ENCODE assay signal across 25 mouse cellular contexts in genomic region chr9:89740041-89740440, GRCm38 (mm10). TPM values are rescaled to one million over a fixed set of nuclear protein-coding genes. Genes with fewer than 3 reads are reported as not detected.
DNase-seq lines count a peak whose midpoint lies in the region; TF ChIP-seq lines count a peak whose summit lies in the region.
"Had no signal": no experiment of that assay in that cellular context is flagged by ENCODE, and none has a peak within 500 bp of the region (broad histone marks: within the 10 kb centered on the region; RNA-seq: fewer than 3 reads in every experiment).

No protein-coding gene starts in this region.

- TF ChIP-seq CTCF in CH12.LX (conservative IDR thresholded peaks at IDR 0.05 in 1 of 2, IDR thresholded peaks at IDR 0.05 in 1 of 2; ENCODE audit: low read depth in 2 of 2, low read length in 2 of 2): no peak

- no peaks in the 10 kb centered on the region for H3K79me2 ChIP-seq in CH12.LX (replicated peaks; ENCODE audit: control insufficient read depth, extremely low read depth, insufficient read depth, poor library complexity, severe bottlenecking)

- H3K9ac ChIP-seq in CH12.LX (ENCODE audit: insufficient read depth, low read depth): no peak overlapping the region

- H3K4me3 ChIP-seq in CH12.LX (replicated peaks in 1 of 3; ENCODE audit: low read depth in 2 of 3, low read length in 2 of 3, poor library complexity in 1 of 3): no peak overlapping the region

- peak; percentile 5 for DNase-seq in A20 (ENCODE audit: low read depth, low spot score)
- DNase-seq in CH12.LX (ENCODE audit: extremely low read depth): no peak
- no peak for DNase-seq in gastrocnemius, postnatal 10 days
- DNase-seq in layer of hippocampus, adult 9-11 months: no peak
- DNase-seq: adrenal gland, adult 2 months; adrenal gland, adult 8-10 months; adrenal gland, postnatal 10 days; adrenal gland, postnatal 14 days; adrenal gland, postnatal 25 days; adrenal gland, postnatal 36 days; B cell, adult 2 months; cerebellum, adult 11 months; cerebellum, adult 11-12 months; cerebellum, adult 18-20 months; cerebellum, adult 2 months; cerebellum, adult 8-10 months had no signal

- TF ChIP-seq RAD21 in CH12.LX (IDR thresholded peaks at IDR 0.05; ENCODE audit: low read depth, low read length): no peak

- in situ Hi-C loops in CH12.LX (cut with MboI; ENCODE audit: low pct_ligation_motif_present, low pct_unique_long_range_greater_than_20kb, low sequenced_read_pairs): no loop called here

- no peak overlapping the region for H3K4me2 ChIP-seq in CH12.LX (ENCODE audit: insufficient read depth, low read depth, poor library complexity, severe bottlenecking)

- H3K36me3 ChIP-seq in CH12.LX (replicated peaks in 1 of 2; ENCODE audit: control insufficient read depth in 1 of 2, insufficient read depth in 1 of 2, low read length in 1 of 2): no peaks in the 10 kb centered on the region
- H3K36me3 ChIP-seq: G1E had no signal

- peaks cover 0 to 31% of the 10 kb centered on the region in 2 experiments; a peak in 2 of 4 replicates for H3K4me1 ChIP-seq in CH12.LX (ENCODE audit: control insufficient read depth in 1 of 2, insufficient read depth in 2 of 2)

- H3K27ac ChIP-seq in CH12.LX (ENCODE audit: insufficient read depth, low read depth): no peak overlapping the region

- H3K27me3 ChIP-seq in CH12.LX (replicated peaks): no peaks in the 10 kb centered on the region

- TF ChIP-seq POLR2A in CH12.LX (IDR thresholded peaks at IDR 0.05; ENCODE audit: low read depth, low read length): no peak

- dilution Hi-C loops in CH12.LX (cut with MboI; ENCODE audit: extremely low pct_ligation_motif_present, extremely low pct_unique_long_range_greater_than_20kb, low sequenced_read_pairs): no loop called here

- no peaks in the 10 kb centered on the region for H3K9me3 ChIP-seq in CH12.LX (replicated peaks; ENCODE audit: low read length)

- peak; percentile 70 for TF ChIP-seq EP300 in CH12.LX (IDR thresholded peaks at IDR 0.05; ENCODE audit: low read length)

TF ChIP-seq in CH12.LX, 34 proteins besides CTCF, POLR2A, EP300 and RAD21:
- TF ChIP-seq MEF2A (IDR thresholded peaks at IDR 0.05; ENCODE audit: borderline replicate concordance, low read depth, low read length) (peak; percentile 73; the same call in 1 of the 2 replicates), ZNF384 (IDR thresholded peaks at IDR 0.05; ENCODE audit: low read depth, low read length) (peak; percentile 67), USF2 (conservative IDR thresholded peaks at IDR 0.05; ENCODE audit: low read depth, low read length) (no peak), CHD1 (IDR thresholded peaks at IDR 0.05; ENCODE audit: low read depth, low read length) (no peak), SMC3 (IDR thresholded peaks at IDR 0.05; ENCODE audit: low read depth, low read length) (no peak), JUN (IDR thresholded peaks at IDR 0.05; ENCODE audit: insufficient read depth, low read depth, low read length) (peak; percentile 18; the same call in 1 of the 2 replicates), USF1 (IDR thresholded peaks at IDR 0.05; ENCODE audit: low read depth, low read length) (no peak), TBP (conservative IDR thresholded peaks at IDR 0.05; ENCODE audit: low read depth, low read length) (no peak), E2F4 (IDR thresholded peaks at IDR 0.05; ENCODE audit: insufficient replicate concordance, low read depth, low read length) (no peak), NRF1 (IDR thresholded peaks at IDR 0.05; ENCODE audit: low read depth, low read length) (no peak), JUND (conservative IDR thresholded peaks at IDR 0.05; ENCODE audit: low read depth, low read length) (peak; percentile 82), ETS1 (conservative IDR thresholded peaks at IDR 0.05; ENCODE audit: low read depth, low read length) (peak; percentile 30; the same call in 1 of the 2 replicates), NELFE (IDR thresholded peaks at IDR 0.05; ENCODE audit: low read depth, low read length) (no peak), IRF4 (IDR thresholded peaks at IDR 0.05; ENCODE audit: low read depth, low read length) (peak; percentile 82)

RNA-seq across cellular contexts. Expression of gene Ankrd34c, which starts 1.8 kb away (rescaled TPM):
- total RNA-seq in CH12.LX (2012; rRNA removed): not detected in 2 replicates
- not detected in 2 replicates for total RNA-seq in CH12.LX (2014; rRNA removed)
- polyA plus RNA-seq in CH12.LX (2012; ENCODE audit: insufficient read length, low read depth): not detected in 2 replicates
- not detected for total RNA-seq in gastrocnemius, postnatal 10 days (2021)
- total RNA-seq: adrenal gland, adult 18-20 months; adrenal gland, adult 2 months; adrenal gland, postnatal 10 days; adrenal gland, postnatal 14 days; adrenal gland, postnatal 25 days; adrenal gland, postnatal 36 days; adrenal gland, postnatal 4 days; ES-E14; MEL had no signal
- polyA plus RNA-seq: activated CD4-positive, CD25-positive, alpha-beta regulatory T cell, adult 4 months; adrenal gland, adult 2 months; C2C12; CD4-positive, CD25-positive, alpha-beta regulatory T cell, adult 4 months; G1E; Patski had no signal

RNA-seq across cellular contexts. Expression of gene Tmed3, which starts 35.2 kb away (rescaled TPM):
- total RNA-seq in CH12.LX (2012; rRNA removed) (71.5 and 84.0 TPM in 2 replicates), CH12.LX (2014; rRNA removed) (76.9 and 80.9 TPM in 2 replicates)
- 55.0 and 55.4 TPM in 2 replicates for polyA plus RNA-seq in CH12.LX (2012; ENCODE audit: insufficient read length, low read depth)
- total RNA-seq in gastrocnemius, postnatal 10 days (2021): 10 to 100 TPM; 43.0 to 49.4 TPM
